ENCODE assay signal across 8 mouse cellular contexts in genomic region chr1:168429856-168430644, GRCm38 (mm10). TPM values are rescaled to one million over a fixed set of nuclear protein-coding genes. Genes with fewer than 3 reads are reported as not detected.
DNase-seq lines count a peak whose midpoint lies in the region; ATAC-seq and TF ChIP-seq lines count a peak whose summit lies in the region.

No protein-coding gene starts in this region.

- H3K79me2 ChIP-seq in heart, adult 2 months (replicated peaks; ENCODE audit: control insufficient read depth, insufficient read depth, low read length): no peaks in the 10 kb centered on the region; the same call in 1 of the 2 replicates

- no peak for TF ChIP-seq EP300 in heart, adult 2 months (IDR thresholded peaks at IDR 0.05; ENCODE audit: insufficient read depth, low read depth, low read length)

- intact Hi-C loops in heart, adult 2 months (cut with DNase I): loop anchor here (2.0 to 10.0 kb wide), 5 partner anchors 37 to 335 kb away; no protein-coding TSS in a partner anchor
- intact Hi-C loops in heart, postnatal 14 days (cut with DNase I): loop anchor here (2.0 to 5.0 kb wide), 3 partner anchors 38 to 215 kb away; no protein-coding TSS in a partner anchor

- peak overlapping the region; percentile 77 for H3K4me3 ChIP-seq in heart, adult 2 months
- H3K4me3 ChIP-seq in brown adipose tissue, adult 24 weeks (ENCODE audit: insufficient read depth, low read depth, low read length): peak overlapping the region; percentile 47
- H3K4me3 ChIP-seq in hindbrain, embryonic 14.5 days (replicated peaks; ENCODE audit: low read length): peak overlapping the region; percentile 71
- H3K4me3 ChIP-seq in midbrain, embryonic 12.5 days: peak overlapping the region; percentile 85

- peak overlapping the region; percentile 67 for H3K4me2 ChIP-seq in hindbrain, embryonic 14.5 days (replicated peaks)
- peak overlapping the region; percentile 66 for H3K4me2 ChIP-seq in midbrain, embryonic 12.5 days (replicated peaks)

- H3K9ac ChIP-seq in heart, adult 2 months (ENCODE audit: low read depth, low read length): peak overlapping the region; percentile 75; the same call in 1 of the 2 replicates
- H3K9ac ChIP-seq in hindbrain, embryonic 14.5 days: peak overlapping the region; percentile 94
- H3K9ac ChIP-seq in midbrain, embryonic 12.5 days (replicated peaks): peak overlapping the region; percentile 91

- no peak for DNase-seq in heart, adult 2 months
- DNase-seq in heart, postnatal 14 days: no peak
- no peak for DNase-seq in hindbrain, embryonic 14.5 days (ENCODE audit: low spot score)
- DNase-seq in layer of hippocampus, adult 11-12 months (ENCODE audit: low spot score): no peak
- DNase-seq in frontal cortex, postnatal 36 days (ENCODE audit: low spot score in 2 of 2): no peak
- DNase-seq in right cerebral cortex, postnatal 36 days (ENCODE audit: low spot score in 2 of 2): no peak

- TF ChIP-seq POLR2A in heart, adult 2 months (IDR thresholded peaks at IDR 0.05; ENCODE audit: insufficient read depth, low read depth, low read length): no peak

- 9% methylated on average over 5 of the region's 5 CpGs for whole genome bisulfite sequencing in heart, adult 2 months
- WGBS in hindbrain, embryonic 14.5 days: 1% methylated on average over 5 of the region's 5 CpGs
- 4% methylated on average over 5 of the region's 5 CpGs for WGBS in midbrain, embryonic 12.5 days

- peak overlapping the region; percentile 89 for H3K27ac ChIP-seq in heart, adult 2 months
- no peak overlapping the region for H3K27ac ChIP-seq in brown adipose tissue, adult 24 weeks (replicated peaks; ENCODE audit: low read depth, low read length)
- H3K27ac ChIP-seq in hindbrain, embryonic 14.5 days: peak overlapping the region; percentile 98
- H3K27ac ChIP-seq in midbrain, embryonic 12.5 days (replicated peaks): peak overlapping the region; percentile 100

- no peaks in the 10 kb centered on the region; the same call in 1 of the 2 replicates for H3K4me1 ChIP-seq in heart, adult 2 months (ENCODE audit: control insufficient read depth, insufficient read depth, low read length)
- H3K4me1 ChIP-seq in brown adipose tissue, adult 24 weeks (ENCODE audit: control insufficient read depth, insufficient read depth, insufficient read length, low read length): peaks cover 5% of the 10 kb centered on the region; the same call in 1 of the 2 replicates
- peaks cover 30% of the 10 kb centered on the region for H3K4me1 ChIP-seq in hindbrain, embryonic 14.5 days (replicated peaks; ENCODE audit: control insufficient read depth, insufficient read depth, low read length)
- H3K4me1 ChIP-seq in midbrain, embryonic 12.5 days: peaks cover 31% of the 10 kb centered on the region

- no peak for ATAC-seq in hindbrain, embryonic 14.5 days (ENCODE audit: low FRiP score)
- no peak for ATAC-seq in midbrain, embryonic 12.5 days (ENCODE audit: low FRiP score, low read depth)

- no peaks in the 10 kb centered on the region for H3K27me3 ChIP-seq in heart, adult 2 months (ENCODE audit: control insufficient read depth, insufficient read depth, low read length)
- no peaks in the 10 kb centered on the region for H3K27me3 ChIP-seq in hindbrain, embryonic 14.5 days (ENCODE audit: control insufficient read depth, insufficient read depth, low read length)
- H3K27me3 ChIP-seq in midbrain, embryonic 12.5 days: no peaks in the 10 kb centered on the region

- H3K9me3 ChIP-seq in hindbrain, embryonic 14.5 days (ENCODE audit: control insufficient read depth, low read length): no peaks in the 10 kb centered on the region
- no peaks in the 10 kb centered on the region for H3K9me3 ChIP-seq in midbrain, embryonic 12.5 days

- no peak for TF ChIP-seq CTCF in heart, adult 2 months (IDR thresholded peaks at IDR 0.05)

- peaks cover 16% of the 10 kb centered on the region for H3K36me3 ChIP-seq in heart, adult 2 months (ENCODE audit: control insufficient read depth, insufficient read depth, low read length)
- H3K36me3 ChIP-seq in hindbrain, embryonic 14.5 days (replicated peaks; ENCODE audit: control insufficient read depth, insufficient read depth): no peaks in the 10 kb centered on the region
- no peaks in the 10 kb centered on the region for H3K36me3 ChIP-seq in midbrain, embryonic 12.5 days

RNA-seq across cellular contexts. Expression of gene Pbx1, which starts 2.0 kb away (rescaled TPM):
- total RNA-seq in heart, adult 2 months (2021): 10 to 100 TPM; 52.8 to 54.7 TPM
- polyA plus RNA-seq in heart, adult 2 months (2012; rRNA removed): 33.1 and 47.6 TPM in 2 replicates
- 10 to 100 TPM; 54.2 to 63.0 TPM for total RNA-seq in heart, postnatal 14 days (2021)
- 10.7 and 15.1 TPM in 2 replicates for polyA plus RNA-seq in brown adipose tissue, adult 24 weeks (2012; ENCODE audit: insufficient read depth, insufficient read length, missing spikeins)
- polyA plus RNA-seq in hindbrain, embryonic 14.5 days (2014; fragmentation: Nextera tagmentation; extraction: Ambion mirVana): 46.3 and 48.6 TPM in 2 replicates
- 73.7 TPM in 2 replicates for polyA plus RNA-seq in midbrain, embryonic 12.5 days (2016; fragmentation: Nextera tagmentation; extraction: Ambion mirVana)
